Mouse (Mus musculus) neural tube, embryonic 14.5 days (tissue): ENCODE measurements around the gene Myo1e. TPM values are rescaled to one million over a fixed set of nuclear protein-coding genes. Genes with fewer than 3 reads are reported as not detected.

Source experiments
- ATAC-seq: fragments of 200-750 bp; cut with Nextera tagmentation; 2 replicates; pipeline ENCODE4 v1.8.0; 2017; ENCODE audit warnings: low read depth, mild to moderate bottlenecking, moderate TSS enrichment, moderate library complexity
- H3K27ac ChIP-seq: fragments of 300-500 bp; sonication (generic); 2 replicates; pipeline ENCODE4 v1.5.1; 2014; ENCODE audit warnings: low read depth, mild to moderate bottlenecking, control low read depth, low read length, moderate library complexity, mixed read lengths
- H3K27me3 ChIP-seq: fragments of 300-500 bp; sonication (generic); 2 replicates; pipeline ENCODE4 v1.6.1; 2014; ENCODE audit warnings: low read length; ENCODE audit not compliant: control insufficient read depth, insufficient read depth
- H3K36me3 ChIP-seq: fragments of 300-500 bp; sonication (generic); 2 replicates; pipeline ENCODE4 v1.6.1; 2014; ENCODE audit warnings: low read length, mixed read lengths; ENCODE audit not compliant: control insufficient read depth, insufficient read depth
- H3K4me1 ChIP-seq: fragments of 300-500 bp; sonication (generic); 2 replicates; pipeline ENCODE4 v1.6.1; 2014; ENCODE audit warnings: low read length; ENCODE audit not compliant: control insufficient read depth, insufficient read depth
- H3K4me2 ChIP-seq: fragments of 300-500 bp; sonication (generic); 2 replicates; pipeline ENCODE4 v1.6.1; 2014; ENCODE audit warnings: mild to moderate bottlenecking, low read depth, low read length, control low read depth
- H3K4me3 ChIP-seq: fragments of 300-500 bp; sonication (generic); 2 replicates; pipeline ENCODE4 v1.5.1; 2014; ENCODE audit warnings: low read depth, low read length, control low read depth, mixed read lengths
- H3K9ac ChIP-seq: fragments of 300-500 bp; sonication (generic); replicated peaks from 2 replicates; pipeline ENCODE4 v1.6.1; 2014; ENCODE audit warnings: low read depth, mild to moderate bottlenecking, control low read depth, low read length, mixed read lengths
- H3K9me3 ChIP-seq: fragments of 300-500 bp; sonication (generic); 2 replicates; pipeline ENCODE4 v1.6.1; 2016; ENCODE audit warnings: low read length; ENCODE audit not compliant: control insufficient read depth
- WGBS: fragments of 180-500 bp; shearing (Covaris S2); extraction: QIAGEN DNeasy Blood & Tissue Kit; methylation state at CpG from one replicate; pipeline ENCODE4 v1.1.7; 2014; 5-methylcytosine and 5-hydroxymethylcytosine counted together
- polyA plus RNA-seq: library from polyadenylated mRNA; unstranded; fragments of >200 nt; fragmentation: Nextera tagmentation; extraction: Ambion mirVana; gene quantifications from 2 replicates; pipeline ENCODE4 v1.2.1, GENCODE M21; 2014

Gene Myo1e
- polyA plus RNA-seq, 1 experiment from 2014 or later, result 3.6 TPM

GRCm38 (mm10) chr9:70277076-70277475, 69.9 kb downstream of the Myo1e start:
- Histone ChIP-seq H3K4me2 (no peak overlapping the region), H3K4me1 (no peaks in the 10 kb centered on the region), H3K9me3 (no peaks in the 10 kb centered on the region), H3K27ac (no peak overlapping the region), H3K36me3 (no peaks in the 10 kb centered on the region), H3K9ac (no peak overlapping the region), H3K27me3 (no peaks in the 10 kb centered on the region), H3K4me3 (no peak overlapping the region)
- 87% methylated on average over 3 of the region's 3 CpGs for WGBS
- ATAC-seq, result no peak

GRCm38 (mm10) chr9:70277529-70277982, 70.4 kb downstream of the Myo1e start:
- Histone ChIP-seq H3K9me3 (no peaks in the 10 kb centered on the region), H3K36me3 (no peaks in the 10 kb centered on the region), H3K9ac (no peak overlapping the region), H3K4me3 (no peak overlapping the region), H3K27ac (no peak overlapping the region), H3K27me3 (no peaks in the 10 kb centered on the region), H3K4me2 (no peak overlapping the region), H3K4me1 (no peaks in the 10 kb centered on the region)
- no peak for ATAC-seq
- 92% methylated on average over 11 of the region's 11 CpGs for whole genome bisulfite sequencing

- no peaks in the 10 kb centered on the region for H3K9me3 ChIP-seq
Measured at GRCm38 (mm10) chr9:70281407-70281806, 74.3 kb downstream of the Myo1e start.

GRCm38 (mm10) chr9:70282107-70282506, 75.0 kb downstream of the Myo1e start:
- H3K4me1 ChIP-seq, result no peaks in the 10 kb centered on the region
- H3K9ac ChIP-seq, result no peak overlapping the region
- H3K27ac ChIP-seq, result no peak overlapping the region
- H3K4me3 ChIP-seq, result no peak overlapping the region
- WGBS, result 78% methylated on average over 7 of the region's 8 CpGs
- no peak overlapping the region for H3K4me2 ChIP-seq
- no peaks in the 10 kb centered on the region for H3K36me3 ChIP-seq
- ATAC-seq, result no peak
- no peaks in the 10 kb centered on the region for H3K27me3 ChIP-seq
- H3K9me3 ChIP-seq, result no peaks in the 10 kb centered on the region

More at GRCm38 (mm10) chr9:70281407-70281806, 74.3 kb downstream of the Myo1e start:
- no peak overlapping the region for H3K4me2 ChIP-seq
- H3K4me3 ChIP-seq, result no peak overlapping the region
- H3K4me1 ChIP-seq, result no peaks in the 10 kb centered on the region
- ATAC-seq, result no peak
- H3K36me3 ChIP-seq, result no peaks in the 10 kb centered on the region
- 85% methylated on average over 8 of the region's 8 CpGs for WGBS
- H3K27ac ChIP-seq, result no peak overlapping the region
- no peak overlapping the region for H3K9ac ChIP-seq
- no peaks in the 10 kb centered on the region for H3K27me3 ChIP-seq

- H3K9ac ChIP-seq, result no peak overlapping the region
- 87% methylated on average over 4 of the region's 4 CpGs for WGBS
- H3K4me3 ChIP-seq, result no peak overlapping the region
- no peaks in the 10 kb centered on the region for H3K4me1 ChIP-seq
- no peak overlapping the region for H3K27ac ChIP-seq
- no peaks in the 10 kb centered on the region for H3K27me3 ChIP-seq
- H3K4me2 ChIP-seq, result no peak overlapping the region
- H3K9me3 ChIP-seq, result no peaks in the 10 kb centered on the region
- H3K36me3 ChIP-seq, result no peaks in the 10 kb centered on the region
- no peak for ATAC-seq
Measured at GRCm38 (mm10) chr9:70283151-70283550, 76.0 kb downstream of the Myo1e start.

GRCm38 (mm10) chr9:70284584-70285140, 77.5 kb downstream of the Myo1e start:
- H3K9ac ChIP-seq, result no peak overlapping the region
- no peaks in the 10 kb centered on the region for H3K27me3 ChIP-seq
- 77% methylated on average over 7 of the region's 7 CpGs for WGBS
- no peak overlapping the region for H3K27ac ChIP-seq
- H3K36me3 ChIP-seq, result no peaks in the 10 kb centered on the region
- no peaks in the 10 kb centered on the region for H3K9me3 ChIP-seq
- H3K4me1 ChIP-seq, result no peaks in the 10 kb centered on the region
- no peak overlapping the region for H3K4me3 ChIP-seq
- ATAC-seq, result no peak
- H3K4me2 ChIP-seq, result no peak overlapping the region

- Histone ChIP-seq H3K4me1 (no peaks in the 10 kb centered on the region), H3K27ac (no peak overlapping the region), H3K27me3 (no peaks in the 10 kb centered on the region), H3K4me2 (no peak overlapping the region), H3K4me3 (no peak overlapping the region), H3K9ac (no peak overlapping the region), H3K36me3 (no peaks in the 10 kb centered on the region), H3K9me3 (no peaks in the 10 kb centered on the region)
- 46% methylated on average over 10 of the region's 10 CpGs for WGBS
- ATAC-seq, result no peak
Measured at GRCm38 (mm10) chr9:70290785-70291184, 83.6 kb downstream of the Myo1e start.

- Histone ChIP-seq H3K9ac (no peak overlapping the region), H3K9me3 (no peaks in the 10 kb centered on the region), H3K27me3 (no peaks in the 10 kb centered on the region), H3K36me3 (no peaks in the 10 kb centered on the region), H3K4me3 (no peak overlapping the region), H3K4me1 (0 out of 2 replicates have a peak, but pooled peaks cover 2% of the 10 kb centered on the region), H3K4me2 (no peak overlapping the region), H3K27ac (no peak overlapping the region)
- peak; percentile 21; the same call in 1 of the 2 replicates for ATAC-seq
- 5% methylated on average over 2 of the region's 2 CpGs for WGBS
Measured at GRCm38 (mm10) chr9:70296916-70297315, 89.8 kb downstream of the Myo1e start.

GRCm38 (mm10) chr9:70298221-70298620, 91.1 kb downstream of the Myo1e start:
- Histone ChIP-seq H3K4me2 (no peak overlapping the region), H3K27me3 (no peaks in the 10 kb centered on the region), H3K9ac (no peak overlapping the region), H3K4me1 (0 out of 2 replicates have a peak, but pooled peaks cover 2% of the 10 kb centered on the region), H3K27ac (no peak overlapping the region), H3K36me3 (no peaks in the 10 kb centered on the region), H3K9me3 (no peaks in the 10 kb centered on the region), H3K4me3 (no peak overlapping the region)
- ATAC-seq, result no peak
- WGBS, result 16% methylated on average over 7 of the region's 7 CpGs
